Mouse (Mus musculus): ENCODE results near the gene Dctn1.

GRCm38 (mm10) chr6:83171063-83171462, 5.3 kb downstream of the Dctn1 start:
- no peak for TF ChIP-seq CTCF (IDR thresholded peaks at IDR 0.05; ENCODE audit: borderline replicate concordance, insufficient read depth, low read depth, low read length)
- TF ChIP-seq POLR2A (IDR thresholded peaks at IDR 0.05; ENCODE audit: borderline replicate concordance, insufficient read depth, low read length): no peak
